Mouse (Mus musculus): ENCODE data around the gene Car9.

- TF ChIP-seq CTCF (IDR thresholded peaks at IDR 0.05; ENCODE audit: insufficient read depth, low read depth, low read length) (no peak), POLR2A (IDR thresholded peaks at IDR 0.05; ENCODE audit: insufficient read depth, low read depth, low read length) (no peak)
Observed at GRCm38 (mm10) chr4:43536031-43536430, 29.3 kb downstream of the Car9 start.

Measured in olfactory bulb, adult 2 months (tissue).